Mouse (Mus musculus): ENCODE data around the gene Pcca. TPM values are rescaled to one million over a fixed set of nuclear protein-coding genes. Genes with fewer than 3 reads are reported as not detected.
"Not testable (repeated sequence)": the region's sequence is repeated elsewhere in the genome, so short reads cannot be mapped to it uniquely, and the experiment has no call there.

Gene Pcca
- polyA plus RNA-seq, 1 experiment from 2014 or later: 29.7 TPM

DNA sequence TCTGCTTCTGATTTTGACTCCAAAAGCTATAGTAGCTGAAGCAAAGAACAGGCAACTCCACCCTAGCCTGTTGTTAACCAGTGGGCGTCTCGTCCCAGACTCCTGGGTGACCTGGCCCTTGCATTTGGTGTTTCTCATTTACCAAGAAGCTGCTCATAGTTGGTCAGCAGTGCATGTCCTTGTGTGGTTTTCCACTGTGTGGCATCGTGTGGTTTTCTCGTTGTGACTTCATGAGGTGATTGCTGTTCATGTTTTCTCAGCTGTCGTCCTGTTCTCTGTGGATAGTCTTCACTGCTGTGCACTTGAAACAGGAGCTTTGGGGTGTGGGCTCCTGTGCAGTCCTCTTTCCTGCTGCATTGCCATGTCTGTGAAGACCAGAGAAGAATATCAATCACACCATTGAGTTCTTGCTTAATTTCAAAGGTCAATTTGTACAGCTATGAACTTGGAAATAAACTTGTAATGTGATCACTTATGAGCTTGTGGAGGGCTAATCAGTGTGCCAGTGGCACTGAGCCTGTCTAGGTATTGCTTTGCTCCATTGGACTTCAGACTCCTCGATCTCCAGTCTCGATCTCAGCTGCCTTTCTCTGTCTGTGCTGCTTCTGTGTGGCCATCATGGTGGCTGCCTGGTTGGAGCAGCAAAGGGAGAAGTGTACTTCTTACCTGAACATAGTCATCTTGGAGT lies 40.1 kb downstream of the Pcca start:
- Histone ChIP-seq H3K36me3 (0 out of 2 replicates have a peak, but pooled peaks cover 4% of the 10 kb centered on the region), H3K27ac (no peak overlapping the region), H3K4me1 (replicated peaks) (0 out of 2 replicates have a peak, but pooled peaks cover 4% of the 10 kb centered on the region), H3K4me2 (no peak overlapping the region), H3K4me3 (no peak overlapping the region), H3K9me3 (no peaks in the 10 kb centered on the region), H3K27me3 (no peaks in the 10 kb centered on the region), H3K9ac (no peak overlapping the region)
- 89% methylated on average over 7 of the region's 7 CpGs for WGBS
- ATAC-seq (ENCODE audit: low FRiP score): no peak

DNA sequence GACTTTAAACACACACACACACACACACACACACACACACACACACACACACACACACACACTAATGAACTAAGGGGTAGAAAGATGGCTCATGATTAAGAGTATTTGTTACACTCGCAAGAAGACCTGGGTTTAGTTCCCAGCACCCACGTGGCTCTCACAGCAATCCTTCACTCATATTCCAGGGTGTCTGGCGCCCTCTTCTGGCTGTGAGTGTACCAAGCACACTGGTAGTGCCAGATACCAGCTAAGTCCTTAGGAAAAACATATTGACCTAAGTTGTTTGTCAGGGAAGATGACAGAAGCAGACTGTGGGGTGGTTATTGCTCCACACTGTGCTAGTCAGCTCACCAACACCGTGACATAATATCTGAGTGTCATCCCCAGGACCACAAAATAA lies 43.7 kb downstream of the Pcca start:
- H3K27me3 ChIP-seq: no peaks in the 10 kb centered on the region
- H3K36me3 ChIP-seq: 0 out of 2 replicates have a peak, but pooled peaks cover 4% of the 10 kb centered on the region
- no peak overlapping the region for H3K4me3 ChIP-seq
- 86% methylated on average over 4 of the region's 4 CpGs for WGBS
- no peaks in the 10 kb centered on the region for H3K4me1 ChIP-seq (replicated peaks)
- no peak overlapping the region for H3K27ac ChIP-seq
- H3K9ac ChIP-seq: no peak overlapping the region
- H3K4me2 ChIP-seq: no peak overlapping the region
- no peak for ATAC-seq (ENCODE audit: low FRiP score)
- H3K9me3 ChIP-seq: no peaks in the 10 kb centered on the region

DNA sequence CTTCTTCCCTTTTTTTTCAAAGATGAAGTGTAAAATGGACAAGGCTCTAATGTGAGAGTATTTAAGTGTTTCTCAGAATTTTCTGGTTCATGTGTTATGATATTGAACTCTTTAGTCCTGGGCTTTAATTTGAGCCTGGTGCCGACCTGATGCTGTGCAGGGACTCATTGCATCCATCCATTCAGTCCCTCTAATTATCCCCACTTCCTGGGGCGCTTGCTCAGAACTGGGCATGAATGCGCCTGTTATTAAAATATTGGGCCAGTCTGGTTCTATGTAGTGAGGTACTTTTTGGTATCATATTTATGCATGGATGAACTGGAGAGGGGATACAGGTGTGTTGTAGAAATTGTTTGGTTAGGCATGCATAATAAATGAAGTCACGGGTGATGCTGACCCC lies 47.9 kb downstream of the Pcca start:
- Histone ChIP-seq H3K9me3 (no peaks in the 10 kb centered on the region), H3K36me3 (0 out of 2 replicates have a peak, but pooled peaks cover 4% of the 10 kb centered on the region), H3K27me3 (no peaks in the 10 kb centered on the region), H3K4me2 (no peak overlapping the region), H3K4me1 (replicated peaks) (no peaks in the 10 kb centered on the region), H3K9ac (no peak overlapping the region), H3K27ac (no peak overlapping the region), H3K4me3 (no peak overlapping the region)
- 80% methylated on average over 4 of the region's 4 CpGs for WGBS
- ATAC-seq (ENCODE audit: low FRiP score): no peak

DNA sequence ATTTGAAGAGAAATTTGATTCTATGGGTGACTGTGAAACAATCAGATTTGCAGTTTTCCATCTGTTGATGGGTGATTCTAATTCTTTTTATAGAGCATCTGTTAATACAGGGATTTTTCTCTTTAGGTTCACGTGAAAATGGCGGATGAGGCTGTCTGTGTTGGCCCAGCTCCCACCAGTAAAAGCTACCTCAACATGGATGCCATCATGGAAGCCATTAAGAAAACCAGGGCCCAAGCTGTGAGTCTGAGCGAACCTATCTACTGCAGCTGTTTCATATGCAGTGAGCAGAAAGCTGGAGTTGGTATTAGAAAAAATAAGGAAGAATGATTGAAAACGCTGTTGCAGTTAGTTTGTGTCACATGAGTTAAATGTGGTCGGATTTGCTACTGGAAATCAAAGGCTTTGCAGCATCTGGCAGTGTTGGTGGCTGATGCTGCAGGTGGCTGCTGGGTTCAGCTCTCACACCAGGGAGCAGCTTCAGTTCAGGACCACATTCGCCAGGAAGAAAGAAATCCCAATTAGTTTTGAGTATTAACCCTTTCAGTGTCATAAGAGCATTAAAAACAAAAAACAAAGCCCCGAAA lies 48.5 kb downstream of the Pcca start:
- H3K27me3 ChIP-seq: no peaks in the 10 kb centered on the region
- 0 out of 2 replicates have a peak, but pooled peaks cover 4% of the 10 kb centered on the region for H3K36me3 ChIP-seq
- no peak for ATAC-seq (ENCODE audit: low FRiP score)
- WGBS: 66% methylated on average over 7 of the region's 7 CpGs
- H3K27ac ChIP-seq: no peak overlapping the region
- no peak overlapping the region for H3K9ac ChIP-seq
- no peak overlapping the region for H3K4me2 ChIP-seq
- H3K9me3 ChIP-seq: no peaks in the 10 kb centered on the region
- no peaks in the 10 kb centered on the region for H3K4me1 ChIP-seq (replicated peaks)
- no peak overlapping the region for H3K4me3 ChIP-seq

DNA sequence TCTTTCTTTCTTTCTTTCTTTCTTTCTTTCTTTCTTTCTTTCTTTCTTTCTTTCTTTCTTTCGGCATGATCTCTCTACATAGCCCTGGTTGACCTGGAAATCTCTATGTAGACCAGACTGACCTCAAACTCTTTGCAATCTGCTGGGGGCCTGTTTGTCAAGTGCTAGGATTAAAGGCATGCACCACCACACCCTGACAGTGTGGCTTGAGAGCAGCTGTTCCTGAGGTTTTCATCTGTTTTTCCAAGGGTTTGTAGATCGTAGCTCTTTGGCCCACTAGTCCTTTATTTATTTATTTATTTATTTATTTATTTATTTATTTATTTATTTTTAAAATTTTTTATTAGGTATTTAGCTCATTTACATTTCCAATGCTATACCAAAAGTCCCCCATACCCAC lies 50.0 kb downstream of the Pcca start:
- H3K9me3 ChIP-seq; H3K4me2 ChIP-seq; H3K27ac ChIP-seq; H3K9ac ChIP-seq; H3K4me1 ChIP-seq (replicated peaks); H3K36me3 ChIP-seq; H3K4me3 ChIP-seq; ATAC-seq (ENCODE audit: low FRiP score); H3K27me3 ChIP-seq: not testable (repeated sequence)
- 95% methylated on average over 2 of the region's 2 CpGs for WGBS

DNA sequence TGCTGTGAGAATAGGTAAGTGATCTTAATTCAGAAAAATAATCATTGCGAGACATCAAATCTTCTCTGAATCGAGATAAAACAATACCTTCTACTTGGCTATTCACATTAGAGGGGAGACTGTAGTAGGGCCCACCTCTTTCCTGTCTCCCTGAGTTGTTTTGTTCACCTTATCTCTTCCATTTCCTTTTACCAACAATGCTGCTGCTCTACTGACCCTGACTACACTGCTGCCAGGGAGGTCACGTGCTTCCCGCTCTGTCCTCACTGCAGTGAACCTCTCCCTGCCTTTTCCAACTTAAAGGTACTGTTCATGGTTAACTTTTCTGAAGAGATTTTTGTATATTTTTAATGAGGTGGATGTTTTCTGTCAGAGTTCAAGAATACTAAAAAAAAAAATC lies 52.8 kb downstream of the Pcca start:
- H3K27me3 ChIP-seq: no peaks in the 10 kb centered on the region
- 82% methylated on average over 4 of the region's 4 CpGs for WGBS

DNA sequence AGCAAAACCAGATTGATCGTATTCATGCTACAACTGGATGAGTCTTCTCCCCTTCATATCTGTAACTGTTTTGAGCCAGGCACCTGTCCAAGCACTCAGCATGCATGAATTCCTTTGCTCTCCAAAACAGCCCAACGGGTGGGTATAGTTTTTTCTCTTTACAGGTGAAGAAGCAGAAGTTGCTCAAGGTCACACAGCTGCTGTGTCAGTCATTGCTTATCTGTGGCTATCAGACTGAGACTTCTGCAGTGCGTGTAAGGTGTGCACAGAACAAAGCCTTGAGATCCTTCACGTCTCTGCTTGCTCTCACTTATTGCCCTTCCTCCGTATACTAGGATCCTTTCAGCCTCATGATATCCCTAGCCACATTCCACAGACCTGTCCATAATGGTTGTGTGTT lies 63.4 kb downstream of the Pcca start:
- Histone ChIP-seq H3K4me1 (replicated peaks) (no peaks in the 10 kb centered on the region), H3K4me3 (no peak overlapping the region), H3K36me3 (0 out of 2 replicates have a peak, but pooled peaks cover 3% of the 10 kb centered on the region), H3K27me3 (no peaks in the 10 kb centered on the region), H3K27ac (no peak overlapping the region), H3K4me2 (no peak overlapping the region), H3K9ac (no peak overlapping the region), H3K9me3 (no peaks in the 10 kb centered on the region)
- WGBS: 88% methylated on average over 5 of the region's 5 CpGs
- ATAC-seq (ENCODE audit: low FRiP score): no peak

More for the DNA sequence above, 52.8 kb downstream of the Pcca start:
- Histone ChIP-seq H3K27ac (no peak overlapping the region), H3K4me1 (replicated peaks) (no peaks in the 10 kb centered on the region), H3K4me3 (no peak overlapping the region), H3K36me3 (0 out of 2 replicates have a peak, but pooled peaks cover 2% of the 10 kb centered on the region), H3K9ac (no peak overlapping the region), H3K4me2 (no peak overlapping the region), H3K9me3 (no peaks in the 10 kb centered on the region)
- ATAC-seq (ENCODE audit: low FRiP score): no peak

DNA sequence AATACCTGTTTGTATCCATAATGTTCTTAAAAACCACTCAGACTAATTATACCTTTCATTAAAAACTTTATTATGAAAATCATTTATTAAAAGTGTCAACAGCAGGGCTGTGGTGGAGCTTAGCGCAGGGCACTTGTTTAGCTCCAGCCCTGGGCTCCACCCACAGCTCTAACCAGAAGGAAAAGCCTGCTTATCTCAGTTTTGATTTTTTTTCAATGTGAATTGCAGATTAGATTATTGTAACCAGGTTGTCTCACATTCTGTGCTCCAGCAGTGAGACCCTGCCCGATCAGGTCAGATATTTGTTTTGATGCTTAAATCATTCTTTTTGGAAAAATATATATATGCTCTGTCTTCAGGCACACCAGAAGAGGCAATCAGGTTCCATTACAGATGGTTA lies 64.7 kb downstream of the Pcca start:
- ATAC-seq (ENCODE audit: low FRiP score): no peak
- Histone ChIP-seq H3K4me2 (no peak overlapping the region), H3K9ac (no peak overlapping the region), H3K27me3 (no peaks in the 10 kb centered on the region), H3K4me1 (replicated peaks) (no peaks in the 10 kb centered on the region), H3K4me3 (no peak overlapping the region), H3K27ac (no peak overlapping the region), H3K9me3 (no peaks in the 10 kb centered on the region), H3K36me3 (0 out of 2 replicates have a peak, but pooled peaks cover 3% of the 10 kb centered on the region)
- 93% methylated on average over 2 of the region's 2 CpGs for WGBS

DNA sequence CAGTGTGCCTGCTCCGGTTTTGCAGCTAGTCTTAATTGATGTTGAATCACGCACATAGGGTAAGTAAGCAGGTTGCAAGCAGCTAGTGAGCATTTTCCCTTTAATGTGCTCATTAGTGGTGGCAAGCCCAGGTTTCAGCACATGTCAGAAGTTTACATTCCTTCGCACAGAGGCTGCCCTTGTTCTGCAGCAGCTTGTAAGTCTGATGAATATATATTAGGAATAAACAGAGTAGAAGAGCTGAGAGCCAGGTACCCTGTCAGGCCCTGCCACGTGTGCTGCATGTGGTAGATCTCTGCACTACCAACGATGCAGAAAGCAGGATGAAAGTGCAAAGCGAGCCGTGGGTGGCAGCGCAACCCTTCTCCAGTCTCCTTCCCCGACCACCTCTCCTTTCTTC lies 65.7 kb downstream of the Pcca start:
- no peak for ATAC-seq (ENCODE audit: low FRiP score)
- H3K9ac ChIP-seq: no peak overlapping the region
- H3K4me3 ChIP-seq: no peak overlapping the region
- H3K4me1 ChIP-seq (replicated peaks): no peaks in the 10 kb centered on the region
- WGBS: 66% methylated on average over 8 of the region's 9 CpGs
- H3K36me3 ChIP-seq: 0 out of 2 replicates have a peak, but pooled peaks cover 3% of the 10 kb centered on the region
- no peak overlapping the region for H3K27ac ChIP-seq
- H3K4me2 ChIP-seq: no peak overlapping the region
- H3K9me3 ChIP-seq: no peaks in the 10 kb centered on the region
- no peaks in the 10 kb centered on the region for H3K27me3 ChIP-seq

DNA sequence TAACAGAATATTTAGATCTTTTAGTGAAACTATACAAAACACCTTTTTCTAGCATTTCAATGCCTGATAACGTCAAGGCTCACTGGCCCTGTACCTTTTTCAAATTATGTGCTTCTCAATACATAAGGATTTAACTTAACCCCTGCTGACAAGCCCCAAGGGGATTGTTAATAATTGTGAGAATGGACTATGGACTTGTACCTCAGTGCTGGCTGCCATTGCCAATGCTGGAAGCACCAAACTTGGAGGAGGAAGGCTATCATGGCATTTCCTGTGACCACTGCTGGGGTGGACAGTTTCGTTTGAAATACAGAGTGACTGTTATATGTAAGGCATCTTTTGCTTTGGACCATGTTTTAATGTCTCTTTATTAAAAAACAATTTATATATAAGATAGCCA lies 68.6 kb downstream of the Pcca start:
- Histone ChIP-seq H3K36me3 (0 out of 2 replicates have a peak, but pooled peaks cover under 1% of the 10 kb centered on the region), H3K4me2 (no peak overlapping the region), H3K27ac (no peak overlapping the region), H3K9ac (no peak overlapping the region), H3K27me3 (no peaks in the 10 kb centered on the region), H3K4me1 (replicated peaks) (no peaks in the 10 kb centered on the region), H3K9me3 (no peaks in the 10 kb centered on the region), H3K4me3 (no peak overlapping the region)
- ATAC-seq (ENCODE audit: low FRiP score): no peak
- 81% methylated on average over 2 of the region's 2 CpGs for WGBS

DNA sequence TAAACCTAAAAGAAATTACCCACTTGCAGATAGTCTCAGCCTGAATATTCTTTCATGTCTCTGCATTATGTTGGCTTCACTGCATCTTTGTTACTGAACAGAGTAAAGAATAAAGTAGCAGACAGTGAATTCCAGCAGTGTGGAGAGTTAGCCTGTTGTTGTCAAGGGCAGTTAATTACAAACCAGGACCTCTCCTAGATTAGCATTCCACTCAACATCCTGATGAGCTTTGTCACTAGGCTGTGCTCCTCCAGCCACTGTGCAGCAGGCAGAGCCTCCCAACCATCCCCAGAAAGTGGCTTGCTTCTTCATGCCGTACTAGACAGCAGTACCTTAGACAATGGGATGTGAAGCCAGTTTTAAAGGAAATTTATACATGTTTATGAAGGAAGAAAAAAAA lies 72.4 kb downstream of the Pcca start:
- no peak overlapping the region for H3K27ac ChIP-seq
- H3K4me3 ChIP-seq: no peak overlapping the region
- no peaks in the 10 kb centered on the region for H3K36me3 ChIP-seq
- ATAC-seq (ENCODE audit: low FRiP score): 0 out of 2 replicates have a peak, but pooled peaks have one; percentile 49
- 54% methylated on average over 1 of the region's 1 CpGs for WGBS
- H3K4me1 ChIP-seq (replicated peaks): no peaks in the 10 kb centered on the region
- H3K27me3 ChIP-seq: no peaks in the 10 kb centered on the region
- H3K4me2 ChIP-seq: no peak overlapping the region
- H3K9me3 ChIP-seq: no peaks in the 10 kb centered on the region
- H3K9ac ChIP-seq: no peak overlapping the region

DNA sequence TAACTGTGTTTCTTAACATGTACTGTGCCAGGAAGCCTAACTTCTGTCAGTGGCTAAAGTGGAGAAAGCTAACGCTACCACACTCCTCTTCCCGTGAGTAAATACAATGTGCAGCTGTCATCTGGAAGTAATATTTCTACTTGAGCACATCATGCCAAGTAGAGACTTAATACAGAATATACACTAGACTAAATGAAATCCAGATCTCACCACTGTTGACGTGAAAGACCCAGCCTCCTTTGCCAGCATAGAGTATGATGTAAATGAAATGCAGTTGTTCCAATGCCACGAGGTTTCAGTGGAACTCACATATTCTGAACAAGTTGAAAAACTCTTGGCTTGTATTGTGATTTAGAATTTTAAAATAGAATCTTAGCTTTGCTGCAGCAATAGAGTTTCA lies 73.3 kb downstream of the Pcca start:
- no peaks in the 10 kb centered on the region for H3K4me1 ChIP-seq (replicated peaks)
- no peaks in the 10 kb centered on the region for H3K36me3 ChIP-seq
- no peak for ATAC-seq (ENCODE audit: low FRiP score)
- H3K9ac ChIP-seq: no peak overlapping the region
- 80% methylated on average over 4 of the region's 4 CpGs for WGBS
- no peak overlapping the region for H3K4me3 ChIP-seq
- H3K27me3 ChIP-seq: no peaks in the 10 kb centered on the region
- no peak overlapping the region for H3K4me2 ChIP-seq
- no peak overlapping the region for H3K27ac ChIP-seq
- no peaks in the 10 kb centered on the region for H3K9me3 ChIP-seq

DNA sequence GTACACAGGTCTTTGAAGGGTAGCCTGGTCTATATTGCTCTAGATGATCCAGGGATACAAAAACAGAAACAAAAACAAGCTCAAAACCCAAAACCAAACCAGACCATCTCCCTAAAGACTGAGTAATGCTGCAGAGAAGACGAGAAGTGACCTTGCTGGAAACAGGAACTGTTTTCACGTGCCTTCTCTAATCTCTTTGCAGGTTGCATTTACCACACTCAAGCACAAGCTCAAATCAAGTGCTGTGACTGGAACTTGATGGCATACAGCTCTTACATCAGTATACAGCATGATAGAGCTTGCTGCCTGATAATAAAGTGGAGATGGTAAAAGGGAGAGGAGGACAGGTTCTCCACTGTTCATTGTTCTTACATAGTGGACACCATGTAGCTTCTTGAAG lies 74.2 kb downstream of the Pcca start:
- H3K9ac ChIP-seq: no peak overlapping the region
- no peak overlapping the region for H3K4me2 ChIP-seq
- no peaks in the 10 kb centered on the region for H3K9me3 ChIP-seq
- H3K36me3 ChIP-seq: no peaks in the 10 kb centered on the region
- no peaks in the 10 kb centered on the region for H3K27me3 ChIP-seq
- no peak overlapping the region for H3K27ac ChIP-seq
- ATAC-seq (ENCODE audit: low FRiP score): no peak
- no peaks in the 10 kb centered on the region for H3K4me1 ChIP-seq (replicated peaks)
- 88% methylated on average over 2 of the region's 2 CpGs for WGBS
- H3K4me3 ChIP-seq: no peak overlapping the region
